Mouse (Mus musculus) ES-E14 (cell line): Measurements from ENCODE around the gene Magi1.

Source experiments
- HCFC1 ChIP-seq: IDR thresholded peaks from 2 replicates; pipeline ENCODE4 v1.6.1; 2012; ENCODE audit warnings: low read length, inconsistent platforms, borderline replicate concordance; ENCODE audit not compliant: insufficient read depth
- MAFK ChIP-seq: IDR thresholded peaks from 2 replicates; pipeline ENCODE4 v1.6.1; 2014; ENCODE audit warnings: mild to moderate bottlenecking, low read depth, low read length, inconsistent platforms; ENCODE audit not compliant: insufficient read depth
- ZC3H11A ChIP-seq: IDR thresholded peaks from 2 replicates; pipeline ENCODE4 v1.6.1; 2012; ENCODE audit warnings: low read depth, mild to moderate bottlenecking, inconsistent platforms, low read length, borderline replicate concordance
- ZNF384 ChIP-seq: IDR thresholded peaks from 2 replicates; pipeline ENCODE4 v1.6.1; 2012; ENCODE audit warnings: low read depth, low read length, inconsistent platforms

- TF ChIP-seq ZNF384, result no peak
- no peak for TF ChIP-seq ZC3H11A
- no peak for TF ChIP-seq HCFC1
- no peak for TF ChIP-seq MAFK
These were observed 103.2 kb downstream of the Magi1 start for GRCm38 (mm10) chr6:94180331-94181150.
